8 mouse cellular contexts compared by ENCODE assay signal in genomic region chr3:103887581-103887980, GRCm38 (mm10). TPM values are rescaled to one million over a fixed set of nuclear protein-coding genes. Genes with fewer than 3 reads are reported as not detected.
DNase-seq lines count a peak whose midpoint lies in the region; ATAC-seq lines count a peak whose summit lies in the region.

No protein-coding gene starts in this region.

- no peaks in the 10 kb centered on the region for H3K36me3 ChIP-seq in neural tube, embryonic 11.5 days (ENCODE audit: control insufficient read depth, insufficient read depth, low read length)

- WGBS in neural tube, embryonic 11.5 days = 42% methylated on average over 3 of the region's 3 CpGs

- no peak for ATAC-seq in neural tube, embryonic 11.5 days (ENCODE audit: insufficient read depth, low FRiP score, low TSS enrichment)

- H3K4me2 ChIP-seq in neural tube, embryonic 11.5 days (ENCODE audit: low read depth) = no peak overlapping the region

- H3K4me1 ChIP-seq in neural tube, embryonic 11.5 days (ENCODE audit: control insufficient read depth, insufficient read depth, low read length) = no peaks in the 10 kb centered on the region

- H3K9ac ChIP-seq in neural tube, embryonic 11.5 days (ENCODE audit: low read length) = no peak overlapping the region

- intact Hi-C loops in gastrocnemius, postnatal 14 days (cut with DNase I; ENCODE audit: low total_unique reads) = loop anchor here (10.0 kb wide), 1 partner anchor 153 kb away; the partner anchor contains the start of genes Gm10964 and Olfml3

- no peak overlapping the region for H3K4me3 ChIP-seq in neural tube, embryonic 11.5 days (ENCODE audit: low read depth, low read length)

- no peaks in the 10 kb centered on the region for H3K27me3 ChIP-seq in neural tube, embryonic 11.5 days (ENCODE audit: control insufficient read depth, insufficient read depth, low read length)

- no peaks in the 10 kb centered on the region for H3K9me3 ChIP-seq in neural tube, embryonic 11.5 days (ENCODE audit: control insufficient read depth, low read length)

- no peak overlapping the region for H3K27ac ChIP-seq in neural tube, embryonic 11.5 days (ENCODE audit: low read depth, low read length)

- peak; percentile 23 to 62 for DNase-seq in frontal cortex, postnatal 36 days (ENCODE audit: low spot score in 2 of 2)
- DNase-seq in frontal cortex, postnatal 14 days (ENCODE audit: low spot score in 2 of 2) = no peak
- DNase-seq in neural tube, embryonic 11.5 days (ENCODE audit: low spot score) = peak; percentile 38
- DNase-seq in neural tube, embryonic 10.5 days (ENCODE audit: extremely low spot score, low spot score) = no peak
- peak; percentile 83 for DNase-seq in adipocyte (ENCODE audit: low spot score)
- DNase-seq in gastrocnemius, postnatal 14 days = peak; percentile 14
- peak; percentile 71 for DNase-seq in lung, postnatal 10 days
- peak; percentile 55 for DNase-seq in thymus, postnatal 25 days

RNA-seq across cellular contexts. Expression of gene Rsbn1, which starts 26.3 kb away (rescaled TPM):
- polyA plus RNA-seq in neural tube, embryonic 11.5 days (2014; fragmentation: Nextera tagmentation; extraction: Ambion mirVana) = 22.3 and 22.6 TPM in 2 replicates
- 1 to 10 TPM; 6.0 to 7.2 TPM for total RNA-seq in gastrocnemius, postnatal 14 days (2021)

RNA-seq across cellular contexts. Expression of gene Ptpn22, which starts 28.0 kb away (rescaled TPM):
- polyA plus RNA-seq in neural tube, embryonic 11.5 days (2014; fragmentation: Nextera tagmentation; extraction: Ambion mirVana) = 0.24 and 0.65 TPM in 2 replicates
- total RNA-seq in gastrocnemius, postnatal 14 days (2021) = under 1 TPM; 0.37 to 0.75 TPM

RNA-seq across cellular contexts. Expression of gene Bcl2l15, which starts 55.2 kb away (rescaled TPM):
- not detected in 2 replicates for polyA plus RNA-seq in neural tube, embryonic 11.5 days (2014; fragmentation: Nextera tagmentation; extraction: Ambion mirVana)
- total RNA-seq in gastrocnemius, postnatal 14 days (2021) = under 1 TPM in 1 of 2 experiments, not detected in 1; 0.33 TPM

Comparison
In these comparisons a context has a peak if more than half of its experiments do, and no peak if none do; other contexts are left out.
1. DNase-seq: peak in frontal cortex, postnatal 36 days (2 of 2), neural tube, embryonic 11.5 days (single experiment), adipocyte (single experiment), gastrocnemius, postnatal 14 days (single experiment), lung, postnatal 10 days (single experiment) and thymus, postnatal 25 days (single experiment); none in frontal cortex, postnatal 14 days (0 of 2) and neural tube, embryonic 10.5 days (single experiment).